Mouse (Mus musculus) layer of hippocampus, postnatal 36 days (tissue): ENCODE measurements at regions not wholly inside any gene's neighbourhood (a gene's known extent, or its start where the extent isn't known, plus 50 kb on each side); places are given as distances from the start of the nearest gene placed in this dataset.

ENCODE experiments used
- DNase-seq, 2 experiments: peaks; one replicate each; pipeline ENCODE4 v3.0.0; 2022

DNA sequence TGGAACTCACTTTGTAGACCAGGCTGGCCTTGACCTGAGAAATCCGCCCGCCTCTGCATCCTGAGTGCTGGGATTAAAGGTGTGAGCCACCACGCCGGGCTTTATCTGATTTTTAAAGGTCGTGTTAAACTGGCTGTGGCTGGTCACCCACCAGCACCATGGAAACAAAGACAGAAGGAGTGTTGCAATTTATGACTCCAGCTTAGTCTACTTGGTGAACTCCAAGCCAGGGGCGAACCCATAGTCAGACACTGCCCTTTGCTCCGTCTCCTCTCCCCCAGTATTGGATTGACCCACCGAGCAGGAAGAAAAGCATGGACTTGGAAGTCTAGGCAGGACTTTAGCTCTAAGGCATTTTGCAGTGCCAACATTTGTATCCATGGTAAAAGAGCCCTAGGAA, 86.5 kb upstream of the Fam3c start:
- DNase-seq, result no peak

- no peak for DNase-seq
Measured at GRCm38 (mm10) chr6:22439871-22440270, 83.8 kb upstream of the Fam3c start.

DNA sequence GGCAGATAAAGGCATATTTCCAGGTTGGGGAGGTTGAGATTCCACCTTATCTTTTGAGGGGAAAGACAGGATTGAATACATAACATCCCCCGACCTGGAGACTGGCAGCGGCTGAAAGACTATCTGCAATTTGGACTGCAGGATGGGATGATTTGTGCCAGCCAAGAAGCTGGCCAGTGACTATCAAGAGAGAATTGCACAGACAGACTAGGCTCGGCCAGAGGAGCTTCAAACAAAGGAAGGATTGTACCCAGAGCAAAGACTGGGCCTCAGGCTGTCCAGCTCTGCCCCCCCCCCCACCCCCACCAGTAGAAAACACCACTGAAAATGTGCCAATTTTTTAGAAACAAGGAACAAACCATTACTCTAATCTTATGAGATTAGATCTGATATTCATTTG, 73.0 kb upstream of the Fam3c start:
- DNase-seq, result peak in 1 of 2 experiments; percentile 14

GRCm38 (mm10) chr6:22424161-22424807, 68.2 kb upstream of the Fam3c start:
- DNase-seq, result no peak

DNA sequence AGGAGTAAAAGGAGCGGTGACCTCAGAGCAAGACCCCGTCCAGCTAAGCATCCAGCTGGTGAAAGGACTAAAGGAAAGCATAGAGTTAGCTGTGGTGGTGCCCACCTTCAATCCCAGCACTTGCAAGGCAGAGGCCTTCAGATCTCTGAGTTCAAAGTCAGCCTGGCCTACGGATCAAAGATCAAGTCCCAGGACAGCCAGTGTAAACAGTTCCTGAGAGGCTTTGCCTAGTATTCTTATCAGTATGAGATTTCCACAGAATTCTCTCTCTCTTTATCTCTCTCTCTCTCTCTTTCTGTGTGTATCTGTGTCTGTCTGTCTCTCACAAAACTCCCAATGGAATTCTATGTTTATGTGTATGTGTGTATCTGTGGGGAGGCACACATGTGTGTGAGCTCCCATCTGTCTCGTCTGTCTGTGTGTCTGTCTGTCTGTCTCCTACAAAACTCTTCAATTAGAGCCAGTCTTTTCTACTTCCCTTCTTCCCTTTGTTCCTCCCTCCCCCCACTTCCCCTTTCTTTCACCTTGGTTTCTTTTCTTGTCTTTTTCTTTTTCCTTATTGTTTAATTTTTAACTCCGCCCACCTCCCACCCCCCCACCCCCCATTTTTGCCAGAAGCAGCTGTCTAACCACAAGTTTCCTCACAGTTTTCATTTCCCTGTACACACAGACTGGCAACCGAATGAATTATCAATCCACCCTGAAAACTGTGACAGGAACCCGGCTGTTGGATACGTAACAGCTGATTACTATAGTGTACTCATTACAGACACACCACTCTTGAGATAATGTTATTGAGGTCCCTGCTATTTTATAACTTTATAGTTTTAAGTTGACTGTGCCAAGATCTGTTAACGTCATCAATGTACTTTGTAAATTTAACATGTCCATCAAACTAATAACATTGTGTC, 67.3 kb upstream of the Fam3c start:
- DNase-seq, result no peak

- no peak for DNase-seq
Measured at GRCm38 (mm10) chr6:22421551-22421950, 65.5 kb upstream of the Fam3c start.

DNA sequence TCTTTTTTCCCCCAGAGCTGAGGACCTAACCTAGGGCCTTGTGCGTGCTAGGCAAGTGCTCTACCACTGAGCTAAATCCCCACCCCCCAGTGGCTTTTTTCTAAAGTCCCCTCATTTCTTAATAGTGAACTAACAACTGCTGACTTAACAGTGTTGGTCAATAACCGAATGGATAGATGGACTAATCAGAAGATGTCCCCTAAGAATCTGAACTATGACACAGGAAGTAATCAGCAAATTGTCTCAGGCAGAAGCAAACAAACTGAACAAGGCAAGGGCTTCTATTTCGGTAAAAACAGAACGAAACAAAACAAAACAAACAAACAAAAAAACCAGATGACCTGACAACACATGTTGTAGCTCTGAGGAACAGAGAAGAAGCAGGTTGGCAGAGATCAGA, 62.2 kb upstream of the Fam3c start:
- no peak for DNase-seq

GRCm38 (mm10) chr6:22417189-22417588, 61.1 kb upstream of the Fam3c start:
- no peak for DNase-seq

- no peak for DNase-seq
Measured at GRCm38 (mm10) chr6:22411796-22412195, 55.8 kb upstream of the Fam3c start.

DNA sequence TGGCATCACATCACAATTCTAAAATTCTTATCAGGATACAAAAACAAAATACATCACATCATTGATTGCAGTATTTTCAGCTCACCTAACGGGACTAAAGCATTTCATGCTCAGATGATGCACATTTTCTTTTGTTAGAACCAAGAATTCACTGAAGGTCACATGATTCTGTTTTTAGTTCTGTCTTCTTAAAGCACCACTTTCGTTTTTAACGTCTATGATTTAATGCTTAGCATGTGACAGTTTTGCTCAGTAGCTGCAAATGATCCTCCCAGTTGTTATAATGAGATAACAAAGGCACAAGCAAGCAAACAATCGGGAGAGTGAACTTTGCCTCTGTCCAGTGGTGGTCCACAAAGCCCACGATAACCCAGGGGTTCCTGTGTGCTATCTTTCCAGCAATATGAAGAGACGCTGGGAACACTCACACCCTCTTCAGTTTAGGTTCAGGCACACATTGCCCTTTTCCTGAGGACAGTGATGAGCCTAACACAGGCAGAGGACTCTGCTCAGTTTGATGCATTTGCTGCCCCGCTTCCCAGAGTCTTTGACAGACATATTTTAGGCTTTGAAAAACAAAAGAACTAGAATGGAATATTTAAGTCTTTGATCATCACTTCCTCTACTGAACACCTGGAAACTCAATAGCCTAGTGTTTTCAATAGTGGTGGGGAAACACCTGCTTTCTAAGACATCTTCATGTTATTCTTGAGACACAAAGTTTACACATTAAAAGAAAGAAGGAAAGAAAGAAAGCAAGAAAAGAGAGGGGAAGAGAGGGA, 53.0 kb upstream of the Fam3c start:
- DNase-seq, result no peak
